Mouse (Mus musculus) brain, embryonic 14.5 days (tissue): ENCODE measurements at regions not wholly inside any gene's neighbourhood (a gene's known extent, or its start where the extent isn't known, plus 50 kb on each side); places are given as distances from the start of the nearest gene placed in this dataset.

ENCODE experiments used
- CTCF ChIP-seq: fragments of 200-500 bp; IDR thresholded peaks from 2 replicates; pipeline ENCODE4 v1.5.1; 2012; ENCODE audit warnings: inconsistent platforms, mild to moderate bottlenecking, moderate library complexity, borderline replicate concordance; ENCODE audit not compliant: insufficient read depth, insufficient read length; ENCODE audit errors: extremely low read depth
- POLR2A ChIP-seq: fragments of 200-500 bp; IDR thresholded peaks from 2 replicates; pipeline ENCODE4 v1.6.1; 2012; ENCODE audit warnings: mild to moderate bottlenecking, inconsistent platforms, borderline replicate concordance; ENCODE audit not compliant: poor library complexity, insufficient read depth, insufficient read length, severe bottlenecking; ENCODE audit errors: extremely low read depth

DNA sequence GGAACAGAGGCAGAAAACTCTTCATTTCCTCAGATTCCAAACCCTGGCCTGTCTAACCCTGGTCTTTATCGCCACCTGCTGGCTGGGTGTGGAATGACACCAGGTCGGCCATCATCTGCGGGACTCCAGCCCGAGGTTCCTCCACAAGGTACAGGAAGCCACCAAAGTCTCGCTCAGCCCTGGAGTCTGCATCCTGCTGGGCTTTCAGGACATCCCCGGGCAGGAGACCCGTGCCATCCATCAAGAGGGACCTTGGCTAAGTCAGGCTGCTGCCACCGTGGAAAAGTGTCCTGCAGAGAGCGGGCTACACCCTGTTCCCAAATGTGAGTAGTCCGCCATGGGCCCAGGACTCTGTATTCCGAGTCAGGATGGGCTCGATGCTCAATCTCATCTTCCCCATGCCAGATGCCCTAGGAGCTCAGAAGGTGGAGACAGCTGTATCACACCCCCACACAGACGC is 74.4 kb upstream of the Larp1 start:
- TF ChIP-seq POLR2A (no peak), CTCF (peak; percentile 97)
